In genomic region chr17:56626260-56626659, GRCm38 (mm10) we compare ENCODE assay signal across 8 mouse cellular contexts. TPM values are rescaled to one million over a fixed set of nuclear protein-coding genes. Genes with fewer than 3 reads are reported as not detected.
DNase-seq lines count a peak whose midpoint lies in the region; ATAC-seq and TF ChIP-seq lines count a peak whose summit lies in the region.

No protein-coding gene starts in this region.

- 1% methylated on average over 32 of the region's 32 CpGs for WGBS in heart, embryonic 15.5 days
- WGBS in forebrain, embryonic 16.5 days = under 1% methylated on average over 32 of the region's 32 CpGs
- WGBS in macrophage (ENCODE audit: missing documents) = 2% methylated on average over 28 of the region's 32 CpGs

- peaks cover 15% of the 10 kb centered on the region for H3K36me3 ChIP-seq in heart, embryonic 15.5 days
- H3K36me3 ChIP-seq in MEL (ENCODE audit: control insufficient read depth in 1 of 2, insufficient read depth in 2 of 2, low read length in 2 of 2) = peaks cover 19 to 26% of the 10 kb centered on the region in 2 experiments
- peaks cover 7% of the 10 kb centered on the region; the same call in 1 of the 2 replicates for H3K36me3 ChIP-seq in forebrain, embryonic 16.5 days (ENCODE audit: control insufficient read depth, insufficient read depth)
- H3K36me3 ChIP-seq in macrophage (ENCODE audit: inconsistent target) = peaks cover 13% of the 10 kb centered on the region; the same call in 1 of the 2 replicates

- H3K27me3 ChIP-seq in heart, embryonic 15.5 days = peaks cover 3% of the 10 kb centered on the region; the same call in 1 of the 2 replicates
- no peaks in the 10 kb centered on the region for H3K27me3 ChIP-seq in MEL (ENCODE audit: control insufficient read depth in 1 of 2, insufficient read depth in 2 of 2, low read length in 2 of 2)
- no peaks in the 10 kb centered on the region for H3K27me3 ChIP-seq in forebrain, embryonic 16.5 days (replicated peaks; ENCODE audit: control insufficient read depth, insufficient read depth, low read length)

- H3K79me2 ChIP-seq in MEL (ENCODE audit: control insufficient read depth, insufficient read depth, low read length, poor library complexity) (peaks cover 40% of the 10 kb centered on the region), macrophage (ENCODE audit: inconsistent target) (peaks cover 33% of the 10 kb centered on the region)

- H3K4me3 ChIP-seq in heart, embryonic 15.5 days = peak overlapping the region; percentile 98
- H3K4me3 ChIP-seq in MEL (ENCODE audit: control insufficient read depth in 1 of 2, insufficient read depth in 1 of 2, low read depth in 2 of 2, low read length in 2 of 2) (peak overlapping the region; percentile 92 to 99), macrophage (ENCODE audit: inconsistent target) (peak overlapping the region; percentile 77)
- H3K4me3 ChIP-seq in forebrain, embryonic 16.5 days (replicated peaks; ENCODE audit: low read length) = peak overlapping the region; percentile 91

- H3K27ac ChIP-seq in heart, embryonic 15.5 days = peak overlapping the region; percentile 74
- H3K27ac ChIP-seq in MEL (ENCODE audit: control insufficient read depth, low read depth, low read length) (peak overlapping the region; percentile 96), macrophage (peak overlapping the region; percentile 37)
- no peak overlapping the region; the same call in 1 of the 2 replicates for H3K27ac ChIP-seq in forebrain, embryonic 16.5 days (ENCODE audit: low read length)

- peak overlapping the region; percentile 96 for H3K9ac ChIP-seq in heart, embryonic 15.5 days
- H3K9ac ChIP-seq in MEL (ENCODE audit: control insufficient read depth, low read depth, low read length, poor library complexity, severe bottlenecking) = peak overlapping the region; percentile 95
- H3K9ac ChIP-seq in forebrain, embryonic 16.5 days (replicated peaks; ENCODE audit: low read depth, low read length) = peak overlapping the region; percentile 85

- peak in 1 of 2 experiments; percentile 36; a peak in 1 of 4 replicates for TF ChIP-seq POLR2A in MEL (IDR thresholded peaks at IDR 0.05; ENCODE audit: control insufficient read depth in 1 of 2, insufficient read depth in 1 of 2, low read depth in 1 of 2, low read length in 2 of 2, poor library complexity in 1 of 2)

- TF ChIP-seq EP300 in MEL (IDR thresholded peaks at IDR 0.05; ENCODE audit: low read depth in 1 of 2, low read length in 2 of 2) = no peak

- no peak for TF ChIP-seq RAD21 in MEL (IDR thresholded peaks at IDR 0.05; ENCODE audit: low read depth, low read length)

- ATAC-seq in heart, embryonic 15.5 days (replicated peaks; ENCODE audit: insufficient number of reproducible peaks, insufficient read depth, low FRiP score, low read depth) = no peak
- ATAC-seq in forebrain, embryonic 16.5 days = peak; percentile 22; the same call in 1 of the 2 replicates

- H3K4me1 ChIP-seq in heart, embryonic 15.5 days (replicated peaks) = peaks cover 22% of the 10 kb centered on the region
- H3K4me1 ChIP-seq in MEL (ENCODE audit: control insufficient read depth in 1 of 2, insufficient read depth in 2 of 2, low read length in 2 of 2) = peaks cover 10 to 37% of the 10 kb centered on the region in 2 experiments; a peak in 3 of 4 replicates
- peaks cover 24% of the 10 kb centered on the region for H3K4me1 ChIP-seq in forebrain, embryonic 16.5 days (replicated peaks; ENCODE audit: control insufficient read depth, insufficient read depth, low read length)

- no peaks in the 10 kb centered on the region for H3K9me3 ChIP-seq in heart, embryonic 15.5 days (replicated peaks)
- H3K9me3 ChIP-seq in MEL (replicated peaks; ENCODE audit: insufficient read depth, low read length) = no peaks in the 10 kb centered on the region
- no peaks in the 10 kb centered on the region for H3K9me3 ChIP-seq in forebrain, embryonic 16.5 days (ENCODE audit: control insufficient read depth, low read length)

- peak overlapping the region; percentile 96 for H3K4me2 ChIP-seq in heart, embryonic 15.5 days
- H3K4me2 ChIP-seq in forebrain, embryonic 16.5 days (ENCODE audit: low read length) = peak overlapping the region; percentile 97

- intact Hi-C loops in gastrocnemius, postnatal 14 days (cut with DNase I; ENCODE audit: low total_unique reads) = loop anchor here (5.0 kb wide), 1 partner anchor 41 kb away; no protein-coding TSS in a partner anchor

- DNase-seq in heart, adult 11 months = no peak
- DNase-seq in MEL (ENCODE audit: low read depth, low spot score) = peak; percentile 66
- no peak for DNase-seq in adrenal gland, adult 8-10 months
- DNase-seq in thymus, postnatal 4 days = no peak
- DNase-seq in gastrocnemius, postnatal 14 days = no peak

- TF ChIP-seq CTCF in MEL (IDR thresholded peaks at IDR 0.05 in 2 of 3, conservative IDR thresholded peaks at IDR 0.05 in 1 of 3; ENCODE audit: control insufficient read depth in 1 of 3, insufficient read depth in 1 of 3, low read depth in 2 of 3, low read length in 3 of 3, poor library complexity in 1 of 3, severe bottlenecking in 1 of 3) = no peak

RNA-seq across cellular contexts. Expression of gene Lonp1, which starts 0.4 kb away (rescaled TPM):
- 46.4 and 57.4 TPM in 2 replicates for polyA plus RNA-seq in heart, embryonic 15.5 days (2015; fragmentation: Nextera tagmentation; extraction: Ambion mirVana)
- total RNA-seq in MEL (2012; rRNA removed) = 162 and 203 TPM in 2 replicates
- 100 to 1,000 TPM; 197 to 296 TPM for polyA plus RNA-seq in MEL (2012; ENCODE audit: insufficient read depth in 1 of 2, insufficient read length in 2 of 2, low read depth in 1 of 2, low replicate concordance in 2 of 2, missing spikeins in 1 of 2)
- polyA plus RNA-seq in forebrain, embryonic 16.5 days (2015; fragmentation: Nextera tagmentation; extraction: Ambion mirVana) = 48.2 and 48.6 TPM in 2 replicates
- total RNA-seq in macrophage (2018; cell fraction: chromatin; rRNA removed) = 10 to 100 TPM; 20.0 to 96.5 (median 52.9) TPM
- 10 to 100 TPM; 25.3 to 41.8 (median 32.0) TPM for total RNA-seq in macrophage (2018; cell fraction: cytosol; rRNA removed)
- 10 to 100 TPM; 18.6 to 73.4 (median 44.9) TPM for total RNA-seq in macrophage (2018; cell fraction: nucleus; rRNA removed)
- 25.9 to 34.1 TPM (median 32.5 TPM) in 3 replicates for polyA plus RNA-seq in macrophage (2018)
- total RNA-seq in adrenal gland, adult 8-10 months (2022) = 100 to 1,000 TPM; 574 to 853 (median 690) TPM
- 10 to 100 TPM; 50.3 to 54.5 TPM for total RNA-seq in gastrocnemius, postnatal 14 days (2021)

RNA-seq across cellular contexts. Expression of gene Catsperd, which starts 1.7 kb away (rescaled TPM):
- polyA plus RNA-seq in heart, embryonic 15.5 days (2015; fragmentation: Nextera tagmentation; extraction: Ambion mirVana) = 0.09 and 0.13 TPM in 2 replicates
- 0.33 and 0.46 TPM in 2 replicates for total RNA-seq in MEL (2012; rRNA removed)
- polyA plus RNA-seq in MEL (2012; ENCODE audit: insufficient read depth in 1 of 2, insufficient read length in 2 of 2, low read depth in 1 of 2, low replicate concordance in 2 of 2, missing spikeins in 1 of 2) (1 to 10 TPM in 1 of 2 experiments, not detected in 1; 1.1 TPM), macrophage (2018) (not detected in 3 replicates)
- polyA plus RNA-seq in forebrain, embryonic 16.5 days (2015; fragmentation: Nextera tagmentation; extraction: Ambion mirVana) = 1.0 and 1.5 TPM in 2 replicates
- total RNA-seq in macrophage (2018; cell fraction: chromatin; rRNA removed) = 1 to 10 TPM in 2 of 26 experiments, under 1 TPM in 11, not detected in 13; 0.49 to 1.8 (median 0.62) TPM
- under 1 TPM in 2 of 26 experiments, not detected in 24; 0.03 to 0.05 TPM for total RNA-seq in macrophage (2018; cell fraction: cytosol; rRNA removed)
- 1 to 10 TPM in 1 of 26 experiments, under 1 TPM in 12, not detected in 13; 0.32 to 1.2 (median 0.58) TPM for total RNA-seq in macrophage (2018; cell fraction: nucleus; rRNA removed)
- 1 to 10 TPM; 3.2 to 4.5 (median 3.4) TPM for total RNA-seq in adrenal gland, adult 8-10 months (2022)
- total RNA-seq in gastrocnemius, postnatal 14 days (2021) = not detected

RNA-seq across cellular contexts. Expression of gene Rpl36, which starts 13.0 kb away (rescaled TPM):
- 1,116 and 1,311 TPM in 2 replicates for polyA plus RNA-seq in heart, embryonic 15.5 days (2015; fragmentation: Nextera tagmentation; extraction: Ambion mirVana)
- total RNA-seq in MEL (2012; rRNA removed) = 3,804 and 3,914 TPM in 2 replicates
- 1,000 to 10,000 TPM in 1 of 2 experiments, not detected in 1; 2,385 TPM for polyA plus RNA-seq in MEL (2012; ENCODE audit: insufficient read depth in 1 of 2, insufficient read length in 2 of 2, low read depth in 1 of 2, low replicate concordance in 2 of 2, missing spikeins in 1 of 2)
- polyA plus RNA-seq in forebrain, embryonic 16.5 days (2015; fragmentation: Nextera tagmentation; extraction: Ambion mirVana) = 921 and 1,031 TPM in 2 replicates
- total RNA-seq in macrophage (2018; cell fraction: chromatin; rRNA removed) = 100 to 1,000 TPM in 1 of 26 experiments, 10 to 100 TPM in 20, 1 to 10 TPM in 5; 4.7 to 256 (median 18.5) TPM
- total RNA-seq in macrophage (2018; cell fraction: cytosol; rRNA removed) = 1,000 to 10,000 TPM in 2 of 26 experiments, 100 to 1,000 TPM in 24; 425 to 1,090 (median 643) TPM
- 100 to 1,000 TPM in 3 of 26 experiments, 10 to 100 TPM in 23; 16.5 to 120 (median 60.4) TPM for total RNA-seq in macrophage (2018; cell fraction: nucleus; rRNA removed)
- polyA plus RNA-seq in macrophage (2018) = 397 to 1,686 TPM (median 1,348 TPM) in 3 replicates
- 100 to 1,000 TPM; 674 to 792 (median 703) TPM for total RNA-seq in adrenal gland, adult 8-10 months (2022)
- 100 to 1,000 TPM; 679 to 780 TPM for total RNA-seq in gastrocnemius, postnatal 14 days (2021)

RNA-seq across cellular contexts. Expression of gene 2410015M20Rik, which starts 16.7 kb away (rescaled TPM):
- 289 and 331 TPM in 2 replicates for polyA plus RNA-seq in heart, embryonic 15.5 days (2015; fragmentation: Nextera tagmentation; extraction: Ambion mirVana)
- total RNA-seq in MEL (2012; rRNA removed) = 281 and 334 TPM in 2 replicates
- polyA plus RNA-seq in MEL (2012; ENCODE audit: insufficient read depth in 1 of 2, insufficient read length in 2 of 2, low read depth in 1 of 2, low replicate concordance in 2 of 2, missing spikeins in 1 of 2) (100 to 1,000 TPM in 1 of 2 experiments, not detected in 1; 274 TPM), macrophage (2018) (47.7 to 86.1 TPM (median 67.9 TPM) in 3 replicates)
- 167 and 179 TPM in 2 replicates for polyA plus RNA-seq in forebrain, embryonic 16.5 days (2015; fragmentation: Nextera tagmentation; extraction: Ambion mirVana)
- total RNA-seq in macrophage (2018; cell fraction: chromatin; rRNA removed) = 10 to 100 TPM in 5 of 26 experiments, 1 to 10 TPM in 19, not detected in 2; 1.2 to 31.0 (median 4.7) TPM
- total RNA-seq in macrophage (2018; cell fraction: cytosol; rRNA removed) = 10 to 100 TPM; 42.1 to 95.9 (median 57.4) TPM
- 10 to 100 TPM in 15 of 26 experiments, 1 to 10 TPM in 10, not detected in 1; 4.6 to 17.7 (median 11.9) TPM for total RNA-seq in macrophage (2018; cell fraction: nucleus; rRNA removed)
- 100 to 1,000 TPM; 245 to 323 (median 277) TPM for total RNA-seq in adrenal gland, adult 8-10 months (2022)
- 100 to 1,000 TPM; 193 to 194 TPM for total RNA-seq in gastrocnemius, postnatal 14 days (2021)

RNA-seq across cellular contexts. Expression of gene Safb, which starts 41.6 kb away (rescaled TPM):
- 71.2 and 76.0 TPM in 2 replicates for polyA plus RNA-seq in heart, embryonic 15.5 days (2015; fragmentation: Nextera tagmentation; extraction: Ambion mirVana)
- 87.3 and 103 TPM in 2 replicates for total RNA-seq in MEL (2012; rRNA removed)
- polyA plus RNA-seq in MEL (2012; ENCODE audit: insufficient read depth in 1 of 2, insufficient read length in 2 of 2, low read depth in 1 of 2, low replicate concordance in 2 of 2, missing spikeins in 1 of 2) = 100 to 1,000 TPM in 1 of 2 experiments, not detected in 1; 203 TPM
- 121 and 133 TPM in 2 replicates for polyA plus RNA-seq in forebrain, embryonic 16.5 days (2015; fragmentation: Nextera tagmentation; extraction: Ambion mirVana)
- total RNA-seq in macrophage (2018; cell fraction: chromatin; rRNA removed) = 100 to 1,000 TPM; 163 to 415 (median 310) TPM
- total RNA-seq in macrophage (2018; cell fraction: cytosol; rRNA removed) = 10 to 100 TPM; 33.7 to 62.1 (median 47.7) TPM
- total RNA-seq in macrophage (2018; cell fraction: nucleus; rRNA removed) = 100 to 1,000 TPM in 19 of 26 experiments, 10 to 100 TPM in 7; 70.9 to 178 (median 116) TPM
- polyA plus RNA-seq in macrophage (2018) = 51.7 to 66.4 TPM (median 57.5 TPM) in 3 replicates
- total RNA-seq in adrenal gland, adult 8-10 months (2022) = 100 to 1,000 TPM in 3 of 4 experiments, 10 to 100 TPM in 1; 87.8 to 184 (median 132) TPM
- total RNA-seq in gastrocnemius, postnatal 14 days (2021) = 10 to 100 TPM; 39.4 to 46.2 TPM
